Mouse (Mus musculus) lung, adult 2 months (tissue): ENCODE measurements around the gene 4933434E20Rik.

Experiments used
- CTCF ChIP-seq: fragments of 200-500 bp; IDR thresholded peaks from 2 replicates; pipeline ENCODE4 v1.5.1; 2011; ENCODE audit warnings: mild to moderate bottlenecking, low read length, control low read depth; ENCODE audit not compliant: insufficient read depth
- POLR2A ChIP-seq: fragments of 200-500 bp; IDR thresholded peaks from 2 replicates; pipeline ENCODE4 v1.6.1; 2011; ENCODE audit warnings: low read depth, mild to moderate bottlenecking, control low read depth, low read length, borderline replicate concordance; ENCODE audit errors: extremely low read depth

DNA sequence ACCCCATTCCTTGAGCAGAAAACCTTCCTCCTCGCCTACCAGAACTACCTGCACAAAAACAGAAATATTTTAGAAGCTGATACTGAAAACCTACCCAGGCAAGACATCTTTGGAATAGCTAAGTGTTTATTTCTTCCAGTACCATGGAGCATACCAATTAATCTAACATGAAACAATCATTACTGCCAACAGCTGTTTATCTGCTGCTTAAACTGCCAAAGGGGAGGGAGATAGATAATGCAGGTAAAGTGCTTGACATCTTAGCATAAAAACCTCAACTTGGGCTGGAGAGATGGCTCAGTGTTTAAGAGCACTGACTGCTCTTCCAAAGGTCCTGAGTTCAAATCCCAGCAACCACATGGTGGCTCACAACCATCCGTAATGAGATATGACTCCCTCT lies 16.8 kb upstream of the 4933434E20Rik start:
- no peak for TF ChIP-seq POLR2A
- no peak for TF ChIP-seq CTCF
